Mouse (Mus musculus) left cerebral cortex, adult 6 months (tissue): Measurements from ENCODE around the gene Abcf2. TPM values are rescaled to one million over a fixed set of nuclear protein-coding genes. Genes with fewer than 3 reads are reported as not detected.

Experiments used
- long read RNA-seq, 2 experiments: library from polyadenylated mRNA; unstranded; transcript quantifications; one replicate each; pipeline ENCODE4 v2.0.0; 2019 to 2020
- polyA plus RNA-seq: library from polyadenylated mRNA; unstranded; fragments of <200 nt; fragmentation: Nextera tagmentation; gene quantifications from 2 replicates; pipeline ENCODE4 v1.2.3, GENCODE M21; 2021

Abcf2 gene
- polyA plus RNA-seq: 65.0 and 76.5 TPM in 2 replicates
- long read RNA-seq, experiment 1, transcript Abcf2-201 (14 exons, 2,569 nt): major isoform, 580 of 731 reads
- long read RNA-seq, experiment 1, partial matches to known transcripts: 63 of 731 reads
- long read RNA-seq, experiment 1, other reads (novel, unspliced or antisense): 88 of 731 reads
- long read RNA-seq, experiment 2, transcript Abcf2-201 (14 exons, 2,569 nt): major isoform, 70 of 116 reads
- long read RNA-seq, experiment 2, partial matches to known transcripts: 34 of 116 reads
- long read RNA-seq, experiment 2, other reads (novel, unspliced or antisense): 12 of 116 reads

GRCm38 (mm10) chr5:24577183-24577929 is at the start of gene Abcf2:
Gene Abcf2 (minus strand): TSS chr5:24577467.

GRCm38 (mm10) chr5:24623986-24624821 is 46.9 kb upstream of the Abcf2 start, which contains the start of gene Smarcd3:
Gene Smarcd3 (minus strand): TSS chr5:24624411.

GRCm38 (mm10) chr5:24586547-24587199 is 9.4 kb upstream of the Abcf2 start, which contains the start of gene Chpf2:
Gene Chpf2 (plus strand): TSS chr5:24586741.

GRCm38 (mm10) chr5:24556709-24557108 is 20.6 kb downstream of the Abcf2 start, which contains the start of gene 4931409K22Rik:
Gene 4931409K22Rik (minus strand): TSS chr5:24556809.

GRCm38 (mm10) chr5:24540387-24541143 is 36.7 kb downstream of the Abcf2 start, which contains the start of gene Asb10:
Gene Asb10 (minus strand): TSS chr5:24540978.

GRCm38 (mm10) chr5:24526889-24527230 is 50.4 kb downstream of the Abcf2 start, which contains the start of gene Gbx1:
Gene Gbx1 (minus strand): TSS chr5:24527202.

Other genes with a start within 250 kb of the Abcf2 start
- gene Kcnh2, start 225.9 kb downstream of the Abcf2 start, polyA plus RNA-seq: 4.9 and 5.1 TPM in 2 replicates
- 1.5 and 3.2 TPM in 2 replicates for gene Nos3, start 212.7 kb downstream of the Abcf2 start, polyA plus RNA-seq
- gene Atg9b, start 185.3 kb downstream of the Abcf2 start, polyA plus RNA-seq: 1.5 and 4.8 TPM in 2 replicates
- gene Abcb8, start 183.8 kb downstream of the Abcf2 start, polyA plus RNA-seq: 35.4 and 46.1 TPM in 2 replicates
- gene Asic3, start 164.1 kb downstream of the Abcf2 start, polyA plus RNA-seq: not detected in 2 replicates
- 125 and 165 TPM in 2 replicates for gene Cdk5, start 153.9 kb downstream of the Abcf2 start, polyA plus RNA-seq
- gene Slc4a2, start 153.6 kb downstream of the Abcf2 start, polyA plus RNA-seq: 9.5 and 9.9 TPM in 2 replicates
- 144 and 180 TPM in 2 replicates for gene Fastk, start 132.2 kb downstream of the Abcf2 start, polyA plus RNA-seq
- gene Tmub1, start 129.6 kb downstream of the Abcf2 start, polyA plus RNA-seq: 35.2 and 37.2 TPM in 2 replicates
- gene Agap3, start 125.3 kb downstream of the Abcf2 start, polyA plus RNA-seq: 59.0 and 78.2 TPM in 2 replicates
- gene Gbx1, start 50.3 kb downstream of the Abcf2 start, polyA plus RNA-seq: 0.05 and 0.07 TPM in 2 replicates
- 0.51 and 0.61 TPM in 2 replicates for gene Asb10, start 36.5 kb downstream of the Abcf2 start, polyA plus RNA-seq
- gene 4931409K22Rik, start 20.7 kb downstream of the Abcf2 start, polyA plus RNA-seq: not detected in 2 replicates
- gene Chpf2, start 9.3 kb upstream of the Abcf2 start, polyA plus RNA-seq: 15.5 and 16.0 TPM in 2 replicates
- gene Smarcd3, start 46.9 kb upstream of the Abcf2 start, polyA plus RNA-seq: 10.4 and 78.3 TPM in 2 replicates
- 27.5 and 36.6 TPM in 2 replicates for gene Nub1, start 108.1 kb upstream of the Abcf2 start, polyA plus RNA-seq
- 0.36 and 0.51 TPM in 2 replicates for gene Wdr86, start 153.3 kb upstream of the Abcf2 start, polyA plus RNA-seq
- gene Crygn, start 180.5 kb upstream of the Abcf2 start, polyA plus RNA-seq: 5.0 and 7.6 TPM in 2 replicates